Mouse (Mus musculus) liver, adult (tissue): ENCODE data around the gene Dis3l.
A peak's percentile ranks its signal among the peaks of the same experiment; 100 is the strongest.

Source experiments
- GATA4 ChIP-seq: IDR thresholded peaks from 2 replicates; pipeline ENCODE4 v1.6.1; 2014; ENCODE audit warnings: mild to moderate bottlenecking, low read length; ENCODE audit not compliant: insufficient replicate concordance

Gene Dis3l

GRCm38 (mm10) chr9:64341671-64342070 is 583 bp upstream of the Dis3l start:
- no peak for TF ChIP-seq GATA4

DNA sequence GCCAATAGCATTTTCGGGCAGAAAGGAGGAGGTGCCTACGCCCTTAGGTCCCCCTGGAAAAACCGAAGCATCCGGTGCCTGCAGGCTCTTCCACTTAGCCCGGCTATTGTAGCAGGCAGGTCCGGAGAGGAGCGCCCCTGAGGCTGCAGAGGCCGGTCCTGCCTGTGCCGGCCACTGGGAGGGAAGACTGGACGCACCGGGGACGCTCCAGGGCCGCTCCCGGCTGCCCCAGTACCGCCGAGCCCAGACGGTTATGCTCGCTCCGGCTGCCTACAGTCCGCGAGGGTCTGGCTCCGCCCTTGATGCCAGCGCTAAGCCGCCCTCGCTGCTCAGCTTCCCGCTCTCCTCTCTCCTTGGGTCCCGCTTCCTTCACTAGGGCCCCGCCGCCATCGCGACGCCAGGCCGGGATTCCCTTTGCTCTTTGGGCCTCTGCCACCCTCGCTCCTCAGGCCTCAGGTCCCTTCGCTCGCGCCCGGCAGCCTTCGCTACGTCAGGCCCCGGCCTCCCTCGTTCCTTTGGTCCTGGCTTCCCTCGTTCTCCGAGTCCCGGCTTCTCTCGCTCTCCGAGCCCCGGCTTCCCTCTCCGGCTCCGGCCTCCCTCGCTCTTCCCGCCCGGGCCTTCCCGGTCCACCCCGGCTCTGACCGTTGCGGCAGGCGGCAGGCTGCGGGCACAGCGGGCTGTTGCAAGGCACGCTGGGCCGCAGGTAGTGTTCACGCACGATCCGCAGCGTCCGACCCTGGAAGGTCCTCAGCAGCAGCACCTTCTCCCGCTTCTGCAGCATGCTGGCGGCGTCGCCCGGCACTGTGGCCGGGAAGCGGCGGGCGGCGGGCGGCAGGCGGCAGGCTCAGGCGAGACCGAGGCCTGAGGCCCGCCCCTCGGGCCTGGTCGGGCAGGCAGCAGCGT is 486 bp downstream of the Dis3l start:
- no peak for TF ChIP-seq GATA4

DNA sequence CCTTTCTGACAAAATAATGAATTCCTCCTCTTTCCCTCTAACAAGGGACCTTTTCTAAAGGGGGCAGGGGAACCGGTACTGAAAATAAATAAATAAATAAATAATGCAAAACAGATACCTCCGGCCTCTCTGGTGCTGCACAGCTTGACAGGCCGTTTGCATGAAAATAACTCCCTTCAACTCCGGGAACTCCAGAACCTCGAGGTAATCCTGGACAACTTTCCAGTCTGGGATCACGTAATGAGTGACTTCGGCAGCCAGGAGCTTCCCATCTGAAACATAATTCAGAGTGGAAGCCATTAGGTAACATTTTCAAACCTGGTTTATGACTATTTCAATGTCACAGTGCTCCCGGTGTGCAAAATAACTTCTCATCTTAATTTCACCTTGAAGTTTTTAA is 1.7 kb downstream of the Dis3l start:
- TF ChIP-seq GATA4, result no peak

GRCm38 (mm10) chr9:64335825-64336224 is 5.3 kb downstream of the Dis3l start:
- no peak for TF ChIP-seq GATA4

- TF ChIP-seq GATA4, result no peak
These were observed 17.1 kb downstream of the Dis3l start for GRCm38 (mm10) chr9:64323976-64324375.

DNA sequence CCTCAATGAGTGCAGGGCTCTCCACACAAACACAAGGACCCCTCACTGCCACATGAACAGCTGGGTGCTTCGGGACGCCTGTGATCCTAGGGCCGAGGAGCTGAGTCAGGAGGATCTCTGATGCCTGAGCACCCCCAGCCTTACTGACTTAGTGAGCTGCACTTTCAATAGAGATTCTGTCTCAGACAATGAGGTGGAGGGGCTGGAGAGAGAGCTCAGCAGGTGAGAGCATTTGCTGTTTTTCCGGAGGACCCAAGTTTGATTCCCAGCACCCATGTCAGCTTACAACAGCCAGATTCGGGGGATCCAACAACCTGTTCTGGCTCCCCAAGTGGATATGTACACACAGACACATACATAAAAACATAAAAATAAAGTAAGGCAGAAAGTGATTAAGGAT is 24.1 kb downstream of the Dis3l start:
- no peak for TF ChIP-seq GATA4

DNA sequence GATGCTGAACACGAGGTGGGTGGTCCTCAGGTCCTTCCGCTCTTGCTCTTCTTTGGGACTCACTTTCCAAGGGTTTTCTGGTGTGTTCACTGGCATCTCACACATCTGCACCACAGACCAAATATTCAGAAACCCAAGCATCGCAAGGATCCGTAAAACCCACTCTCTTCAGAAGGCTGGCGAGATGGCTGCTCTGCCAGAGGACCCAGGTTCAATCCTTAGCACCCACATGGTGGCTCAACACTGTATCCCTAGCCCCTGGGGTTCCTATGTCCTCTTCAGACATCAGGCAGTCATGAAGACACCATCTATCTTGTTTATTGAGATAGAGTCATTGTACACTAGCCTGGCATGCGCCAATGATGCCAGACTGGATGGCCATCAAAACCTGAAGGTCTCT is 26.4 kb downstream of the Dis3l start:
- no peak for TF ChIP-seq GATA4

GRCm38 (mm10) chr9:64312128-64312527 is 29.0 kb downstream of the Dis3l start:
- no peak for TF ChIP-seq GATA4

DNA sequence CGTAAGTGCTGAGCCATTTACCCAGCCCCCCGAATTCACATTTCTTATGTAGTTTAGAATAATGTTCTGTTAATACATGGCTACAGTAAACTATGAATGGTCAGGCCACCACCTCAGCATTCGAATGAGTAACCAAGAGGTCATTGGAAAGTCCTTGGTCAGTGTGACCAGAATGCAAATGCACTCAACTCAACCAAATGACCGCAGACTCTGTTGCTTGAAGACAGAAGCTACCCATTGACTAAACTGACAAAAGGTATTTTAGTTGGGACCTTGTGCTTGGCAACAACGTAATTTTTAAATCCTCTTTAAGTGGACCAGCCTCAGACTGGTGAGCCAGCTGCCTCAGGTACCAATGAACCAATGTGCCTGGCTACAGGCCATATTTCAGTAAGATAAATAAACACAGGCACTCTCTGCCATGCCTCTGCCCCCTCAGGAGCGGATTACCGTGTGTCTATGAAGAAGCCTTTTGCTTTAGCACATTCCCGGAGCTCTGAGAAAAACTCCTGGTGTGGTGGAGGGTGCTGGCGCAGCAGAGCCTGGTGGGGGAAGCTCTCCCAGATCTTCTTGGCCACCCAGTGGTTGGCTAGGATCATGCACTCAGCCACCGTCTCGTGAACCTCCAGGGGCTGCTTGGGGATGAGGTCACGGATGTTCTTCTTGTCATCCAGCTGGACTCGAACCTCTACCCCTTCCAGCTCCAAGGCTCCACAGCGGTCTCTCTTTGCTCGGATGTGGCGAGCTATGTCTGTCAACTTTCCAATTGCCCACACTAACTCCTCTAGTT is 29.9 kb downstream of the Dis3l start:
- no peak for TF ChIP-seq GATA4

GRCm38 (mm10) chr9:64306476-64307312 is 34.4 kb downstream of the Dis3l start:
- no peak for TF ChIP-seq GATA4

DNA sequence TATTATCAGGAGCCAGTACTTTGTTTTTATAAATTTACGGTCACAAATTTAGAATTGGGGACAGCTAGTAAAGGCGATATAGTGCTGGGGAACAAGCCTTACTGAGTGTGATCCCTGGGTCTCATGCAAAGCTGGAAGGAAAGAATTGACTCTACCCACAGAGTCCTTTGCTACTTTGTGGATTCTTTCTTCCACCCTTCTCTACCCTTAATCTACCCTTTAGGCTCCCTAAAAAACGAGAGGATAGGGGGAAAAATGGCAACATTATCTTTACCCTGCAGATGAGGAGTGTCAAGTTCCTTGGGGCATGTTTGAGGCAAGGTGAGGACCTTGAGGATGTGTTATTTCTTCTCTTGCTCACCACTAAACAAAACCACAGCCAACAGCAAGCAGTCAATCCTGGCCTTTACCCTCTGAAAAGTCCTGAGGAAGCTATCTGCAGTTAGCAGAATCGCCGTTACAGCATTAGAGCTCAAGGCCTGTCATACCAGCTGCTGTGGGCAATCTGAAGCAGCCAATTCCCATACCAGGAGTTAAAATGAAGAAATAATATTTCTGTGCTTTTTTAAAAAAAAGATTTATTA is 58.6 kb downstream of the Dis3l start:
- TF ChIP-seq GATA4, result no peak

GRCm38 (mm10) chr9:64281781-64282178 is 59.3 kb downstream of the Dis3l start:
- TF ChIP-seq GATA4, result no peak

DNA sequence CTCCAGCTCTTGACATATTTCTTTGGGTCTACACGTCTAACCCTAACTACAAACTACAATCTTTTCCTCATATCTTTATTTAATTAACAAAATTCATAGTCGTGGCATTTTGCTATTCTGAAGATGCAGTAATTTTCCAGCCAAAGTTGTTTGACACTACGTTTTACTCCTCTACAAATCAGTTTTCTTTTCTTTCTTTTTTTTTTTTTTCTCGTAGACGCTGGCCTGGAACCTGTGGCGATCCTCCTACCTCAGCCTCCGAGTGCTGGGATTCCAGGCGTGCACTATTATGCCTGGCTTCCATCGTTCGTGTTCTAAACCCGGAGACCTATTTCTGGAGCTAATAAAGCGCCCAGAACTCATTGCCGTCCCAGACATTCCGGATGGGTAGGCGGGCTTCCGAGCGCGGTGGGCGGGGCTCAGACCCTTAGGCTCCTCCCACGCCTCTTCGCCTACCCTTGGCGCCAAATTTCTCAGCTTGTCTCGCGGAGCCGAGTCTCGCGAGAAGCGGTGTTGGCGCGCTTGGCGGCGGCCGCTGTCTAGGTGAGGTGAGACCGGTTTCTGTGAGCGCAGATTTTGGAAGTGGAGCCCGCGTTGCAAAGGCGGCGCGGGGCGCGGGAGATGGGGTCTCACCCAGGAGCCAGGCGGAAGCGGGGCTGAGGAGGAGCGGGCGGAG is 59.8 kb downstream of the Dis3l start, which contains the start of gene Tipin:
Tipin (plus strand) TSS at position 477 of the 676 bp plus-strand sequence.
- peak; percentile 35; the same call in 1 of the 2 replicates for TF ChIP-seq GATA4

GRCm38 (mm10) chr9:64278665-64279310 is 62.3 kb downstream of the Dis3l start:
- no peak for TF ChIP-seq GATA4
